Comparison of ENCODE assay signal across 10 mouse cellular contexts in genomic region chr7:125747316-125747690, GRCm38 (mm10). TPM values are rescaled to one million over a fixed set of nuclear protein-coding genes. Genes with fewer than 3 reads are reported as not detected.
DNase-seq lines count a peak whose midpoint lies in the region; ATAC-seq and TF ChIP-seq lines count a peak whose summit lies in the region.
"Had no signal": no experiment of that assay in that cellular context is flagged by ENCODE, and none has a peak within 500 bp of the region (broad histone marks: within the 10 kb centered on the region; RNA-seq: fewer than 3 reads in every experiment).

No protein-coding gene starts in this region.

- no peaks in the 10 kb centered on the region for H3K27me3 ChIP-seq in cerebellum, adult 2 months (ENCODE audit: control insufficient read depth, insufficient read depth, low read length)
- no peaks in the 10 kb centered on the region for H3K27me3 ChIP-seq in limb, embryonic 11.5 days (ENCODE audit: control insufficient read depth, insufficient read depth, low read length)
- no peaks in the 10 kb centered on the region for H3K27me3 ChIP-seq in limb, embryonic 10.5 days (ENCODE audit: low read depth, poor library complexity, severe bottlenecking)
- no peaks in the 10 kb centered on the region for H3K27me3 ChIP-seq in forebrain, embryonic 10.5 days (ENCODE audit: poor library complexity, severe bottlenecking)
- H3K27me3 ChIP-seq: kidney, embryonic 15.5 days had no signal

- no peak overlapping the region for H3K9ac ChIP-seq in limb, embryonic 11.5 days (ENCODE audit: low read length)
- H3K9ac ChIP-seq: kidney, embryonic 15.5 days had no signal

- H3K9me3 ChIP-seq in limb, embryonic 11.5 days (ENCODE audit: control insufficient read depth, low read length) = no peaks in the 10 kb centered on the region
- H3K9me3 ChIP-seq in limb, embryonic 10.5 days (replicated peaks) = no peaks in the 10 kb centered on the region
- H3K9me3 ChIP-seq in forebrain, embryonic 10.5 days = no peaks in the 10 kb centered on the region
- H3K9me3 ChIP-seq: kidney, embryonic 15.5 days had no signal

- no peak for DNase-seq in cerebellum, adult 2 months
- no peak for DNase-seq in cerebellum, adult 9-11 months
- peak; percentile 25 for DNase-seq in limb, embryonic 11.5 days (ENCODE audit: low spot score)
- no peak for DNase-seq in limb, embryonic 10.5 days (ENCODE audit: low spot score)
- DNase-seq in c-Kit-positive CD71-positive TER-119-positive erythroid progenitor cells, embryonic 14.5 days (ENCODE audit: low spot score) = peak; percentile 21
- DNase-seq in retina, embryonic 14.5 days (ENCODE audit: low spot score) = peak; percentile 42
- no peak for DNase-seq in forebrain, embryonic 10.5 days (ENCODE audit: extremely low spot score, low spot score)
- DNase-seq in left cerebral cortex, adult 9 months (ENCODE audit: low spot score in 2 of 2) = no peak
- DNase-seq: gastrocnemius, postnatal 10 days had no signal

- H3K4me2 ChIP-seq in limb, embryonic 11.5 days (ENCODE audit: low read depth, severe bottlenecking) = no peak overlapping the region
- H3K4me2 ChIP-seq: kidney, embryonic 15.5 days had no signal

- H3K27ac ChIP-seq in cerebellum, adult 2 months (ENCODE audit: insufficient read depth, low read length) = no peak overlapping the region
- no peak overlapping the region for H3K27ac ChIP-seq in limb, embryonic 11.5 days (replicated peaks; ENCODE audit: low read depth, low read length)
- H3K27ac ChIP-seq in limb, embryonic 10.5 days = no peak overlapping the region
- H3K27ac ChIP-seq in forebrain, embryonic 10.5 days = no peak overlapping the region
- H3K27ac ChIP-seq: kidney, embryonic 15.5 days had no signal

- TF ChIP-seq POLR2A in cerebellum, adult 2 months (IDR thresholded peaks at IDR 0.05; ENCODE audit: borderline replicate concordance, insufficient read depth, low read length) = no peak

- H3K4me3 ChIP-seq in cerebellum, adult 2 months (replicated peaks; ENCODE audit: insufficient read depth, low read depth, low read length) = no peak overlapping the region
- no peak overlapping the region for H3K4me3 ChIP-seq in limb, embryonic 11.5 days (ENCODE audit: low read depth, low read length)
- H3K4me3 ChIP-seq in limb, embryonic 10.5 days = no peak overlapping the region
- H3K4me3 ChIP-seq in forebrain, embryonic 10.5 days = no peak overlapping the region
- H3K4me3 ChIP-seq: kidney, embryonic 15.5 days had no signal

- H3K4me1 ChIP-seq in cerebellum, adult 2 months (ENCODE audit: control insufficient read depth, insufficient read depth, low read length) = no peaks in the 10 kb centered on the region
- no peaks in the 10 kb centered on the region for H3K4me1 ChIP-seq in limb, embryonic 11.5 days (ENCODE audit: control insufficient read depth, insufficient read depth, low read length)
- H3K4me1 ChIP-seq in limb, embryonic 10.5 days = no peaks in the 10 kb centered on the region
- peaks cover 5% of the 10 kb centered on the region; the same call in 1 of the 2 replicates for H3K4me1 ChIP-seq in forebrain, embryonic 10.5 days
- H3K4me1 ChIP-seq: kidney, embryonic 15.5 days had no signal

- WGBS in cerebellum, adult 2 months = 66% methylated on average over 7 of the region's 7 CpGs
- WGBS in limb, embryonic 11.5 days = 60% methylated on average over 7 of the region's 7 CpGs
- 58% methylated on average over 7 of the region's 7 CpGs for WGBS in limb, embryonic 10.5 days
- WGBS in forebrain, embryonic 10.5 days = 61% methylated on average over 7 of the region's 7 CpGs

- no peaks in the 10 kb centered on the region for H3K36me3 ChIP-seq in limb, embryonic 11.5 days (ENCODE audit: control insufficient read depth, insufficient read depth, low read length)
- H3K36me3 ChIP-seq in limb, embryonic 10.5 days = peaks cover 4% of the 10 kb centered on the region; the same call in 1 of the 2 replicates
- no peaks in the 10 kb centered on the region; the same call in 1 of the 2 replicates for H3K36me3 ChIP-seq in forebrain, embryonic 10.5 days (replicated peaks)
- H3K36me3 ChIP-seq: kidney, embryonic 15.5 days had no signal

- 0 out of 2 replicates have a peak, but pooled peaks have one; percentile 3 for TF ChIP-seq CTCF in cerebellum, adult 2 months (IDR thresholded peaks at IDR 0.05; ENCODE audit: borderline replicate concordance, insufficient read depth, low read depth, low read length)

- ATAC-seq in limb, embryonic 11.5 days (ENCODE audit: insufficient number of reproducible peaks, low FRiP score, low TSS enrichment, low read depth) = no peak

RNA-seq across cellular contexts. Expression of gene D430042O09Rik, which starts 39.6 kb away (rescaled TPM):
- polyA plus RNA-seq in cerebellum, adult 2 months (2012; rRNA removed) = 11.5 and 11.9 TPM in 2 replicates
- polyA plus RNA-seq in limb, embryonic 11.5 days (2014; fragmentation: Nextera tagmentation; extraction: Ambion mirVana) = 11.3 and 11.5 TPM in 2 replicates
- 9.0 and 9.7 TPM in 2 replicates for polyA plus RNA-seq in limb, embryonic 10.5 days (2016; fragmentation: Nextera tagmentation; extraction: Ambion mirVana)
- 8.9 and 9.4 TPM in 2 replicates for polyA plus RNA-seq in forebrain, embryonic 10.5 days (2016; fragmentation: Nextera tagmentation; extraction: Ambion mirVana)

RNA-seq across cellular contexts. Expression of gene Gtf3c1, which starts 39.7 kb away (rescaled TPM):
- 51.7 and 53.2 TPM in 2 replicates for polyA plus RNA-seq in cerebellum, adult 2 months (2012; rRNA removed)
- polyA plus RNA-seq in limb, embryonic 11.5 days (2014; fragmentation: Nextera tagmentation; extraction: Ambion mirVana) = 34.1 and 38.2 TPM in 2 replicates
- 44.4 and 50.6 TPM in 2 replicates for polyA plus RNA-seq in limb, embryonic 10.5 days (2016; fragmentation: Nextera tagmentation; extraction: Ambion mirVana)
- polyA plus RNA-seq in forebrain, embryonic 10.5 days (2016; fragmentation: Nextera tagmentation; extraction: Ambion mirVana) = 43.5 and 46.6 TPM in 2 replicates

Comparison
In these comparisons a context has a peak if more than half of its experiments do, and no peak if none do; other contexts are left out.
1. DNase-seq: peak in limb, embryonic 11.5 days (single experiment), c-Kit-positive CD71-positive TER-119-positive erythroid progenitor cells, embryonic 14.5 days (single experiment) and retina, embryonic 14.5 days (single experiment); none in cerebellum, adult 2 months (0 of 2), cerebellum, adult 9-11 months (single experiment), limb, embryonic 10.5 days (single experiment), forebrain, embryonic 10.5 days (single experiment) and left cerebral cortex, adult 9 months (0 of 2).